Mouse (Mus musculus) thymus, postnatal 25 days (tissue): ENCODE results near the gene Tmtc4.
A peak's percentile ranks its signal among the peaks of the same experiment; 100 is the strongest.

Source experiments
- DNase-seq: peaks from one replicate; pipeline ENCODE4 v3.0.0; 2022

The Tmtc4 gene

DNA sequence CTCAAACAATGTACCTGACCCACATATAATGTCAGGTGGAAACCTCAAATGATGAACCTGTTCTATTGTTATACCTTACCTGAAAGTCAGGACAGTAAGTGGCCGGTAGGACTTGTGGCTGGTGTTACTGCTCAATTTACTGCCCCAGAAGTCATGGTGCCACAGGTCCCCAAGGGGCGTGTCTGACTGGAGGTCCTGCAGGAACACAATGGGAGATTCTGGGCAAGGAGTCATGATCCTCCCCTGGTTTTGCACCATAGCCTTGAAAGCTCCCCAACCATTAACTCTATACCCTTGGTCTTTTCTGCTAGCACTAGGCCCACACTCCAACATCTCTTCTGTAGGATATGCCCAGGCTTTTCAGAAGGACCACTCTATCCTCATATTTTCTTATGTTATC lies 10.7 kb downstream of the Tmtc4 start:
- no peak for DNase-seq

DNA sequence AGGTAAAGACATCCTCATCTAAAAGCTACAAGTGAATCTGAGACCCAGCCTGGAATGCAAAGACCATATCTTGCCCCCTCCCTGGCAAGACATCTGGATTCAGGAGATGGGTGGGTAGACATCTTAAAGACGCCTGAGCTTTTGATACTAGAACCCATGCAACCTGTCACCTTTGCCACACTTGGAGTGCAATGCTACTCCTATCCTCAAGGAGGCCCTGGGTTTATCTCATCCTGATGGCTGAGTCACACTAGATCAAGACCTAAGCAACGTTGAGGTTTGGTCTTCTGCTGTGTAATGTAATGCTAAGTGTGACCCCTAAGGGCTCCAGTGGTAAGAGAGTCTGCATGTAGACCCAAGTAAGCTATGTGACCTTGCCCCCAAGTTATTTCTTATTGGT lies 15.8 kb downstream of the Tmtc4 start:
- no peak for DNase-seq

DNA sequence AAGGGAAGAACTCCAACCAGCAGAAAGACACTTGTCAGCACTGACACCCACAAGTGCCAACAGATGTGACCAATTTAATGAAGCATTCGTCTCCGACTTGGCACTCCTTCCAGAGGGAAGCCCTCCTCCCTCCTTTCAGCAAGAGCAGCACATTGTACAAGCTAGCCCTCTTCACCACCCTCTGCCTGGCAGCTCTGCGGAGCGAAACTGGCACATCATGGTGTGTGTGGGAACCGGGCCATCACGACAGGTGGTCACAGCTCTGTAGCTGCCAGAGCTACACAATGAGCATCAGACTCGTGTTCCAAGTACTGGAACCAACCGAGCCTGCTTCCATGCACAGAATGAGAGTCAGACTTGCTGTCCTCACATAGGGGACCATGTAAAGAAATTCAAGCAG lies 25.9 kb downstream of the Tmtc4 start:
- DNase-seq, result no peak

DNA sequence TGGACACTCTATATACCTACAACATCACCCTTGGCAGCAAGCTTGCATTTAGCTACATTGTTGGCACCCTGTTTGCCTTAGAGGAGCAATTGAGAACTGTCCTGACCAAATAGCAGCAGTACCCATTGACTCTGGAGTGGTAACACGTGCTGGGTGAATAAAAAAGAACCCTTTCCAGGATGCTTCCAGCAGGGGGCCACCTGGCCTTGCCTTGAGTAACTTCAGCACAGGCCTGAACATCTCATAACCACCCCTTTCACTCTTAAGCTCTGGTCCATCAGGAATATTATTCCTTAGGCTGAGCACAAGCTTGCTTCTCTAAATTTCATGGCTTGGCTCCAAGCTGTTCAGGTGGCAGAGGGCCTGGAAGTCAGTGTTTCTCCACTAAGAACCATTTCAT lies 30.5 kb downstream of the Tmtc4 start:
- peak; percentile 52 for DNase-seq

DNA sequence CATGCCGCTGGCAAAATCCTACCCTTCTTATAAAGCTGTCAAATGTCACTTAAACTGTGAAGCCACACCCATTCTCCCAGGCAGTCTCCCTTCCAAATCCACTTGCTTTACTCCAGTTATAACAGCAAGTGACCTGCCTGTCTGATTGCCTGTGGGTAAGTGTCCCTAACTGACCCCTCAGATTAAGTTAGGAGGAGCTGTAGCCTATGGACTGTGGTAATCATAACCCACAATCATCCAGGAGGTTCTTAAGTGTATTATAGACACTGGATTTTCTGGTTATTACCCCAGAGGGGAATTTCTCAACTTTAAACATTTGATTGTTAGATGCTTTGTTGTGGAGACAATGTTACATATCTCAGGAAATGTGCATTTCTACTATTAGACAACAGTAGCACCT lies 31.3 kb downstream of the Tmtc4 start:
- no peak for DNase-seq

DNA sequence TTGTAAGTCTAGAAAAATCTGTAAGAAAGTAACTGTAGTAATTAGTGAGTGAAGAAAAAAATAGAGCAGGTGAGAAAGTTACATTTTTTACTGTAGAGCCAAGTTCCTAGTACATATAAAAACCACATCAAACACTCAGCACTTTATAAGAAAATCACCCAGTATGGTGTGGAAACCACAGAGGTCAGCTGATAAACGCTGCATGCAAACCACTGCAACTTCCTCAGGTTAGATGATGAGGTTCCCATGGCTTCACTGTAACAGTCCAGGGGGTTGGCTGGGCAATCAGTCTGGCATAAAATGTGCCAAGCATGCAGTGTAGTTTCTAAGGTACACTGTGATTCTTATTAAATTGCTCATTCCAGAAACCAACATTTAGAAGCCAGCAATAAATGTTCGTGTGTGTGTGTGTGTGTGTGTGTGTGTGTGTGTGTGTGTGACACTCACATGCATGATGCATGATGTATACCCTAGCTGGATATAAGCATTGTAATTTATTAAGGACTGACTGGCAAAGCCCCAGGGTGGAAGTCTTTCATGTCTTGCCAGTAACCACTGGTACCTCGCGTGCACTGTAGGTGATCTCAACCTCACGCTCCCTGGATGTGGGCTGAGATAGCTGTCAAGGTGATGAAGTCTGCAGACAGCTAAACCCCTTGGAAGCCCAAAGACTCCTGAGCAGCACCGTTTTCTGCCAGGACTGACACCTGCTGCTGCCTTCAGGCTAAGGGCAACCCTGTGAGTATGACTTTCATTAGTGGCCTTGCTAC lies 32.0 kb downstream of the Tmtc4 start:
- DNase-seq, result no peak

DNA sequence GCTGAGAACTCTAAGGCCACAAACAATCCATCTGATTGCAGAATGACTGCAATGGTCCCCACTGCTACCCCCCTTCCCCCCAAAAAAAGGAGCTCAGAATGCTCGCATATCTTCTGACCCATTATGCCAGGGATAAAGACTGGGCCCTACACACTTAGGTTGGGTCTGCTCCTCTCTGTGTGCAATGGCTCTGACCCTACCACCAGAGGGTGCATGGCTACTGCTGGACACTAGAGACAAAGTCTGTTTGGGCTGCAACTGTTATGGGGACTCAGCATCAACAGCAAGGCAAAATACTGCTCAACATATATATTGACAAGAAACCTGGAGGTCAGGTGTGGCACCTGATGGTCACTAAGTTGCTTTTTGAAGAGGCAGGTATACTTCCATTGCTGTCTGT lies 32.9 kb downstream of the Tmtc4 start:
- DNase-seq, result peak; percentile 3

DNA sequence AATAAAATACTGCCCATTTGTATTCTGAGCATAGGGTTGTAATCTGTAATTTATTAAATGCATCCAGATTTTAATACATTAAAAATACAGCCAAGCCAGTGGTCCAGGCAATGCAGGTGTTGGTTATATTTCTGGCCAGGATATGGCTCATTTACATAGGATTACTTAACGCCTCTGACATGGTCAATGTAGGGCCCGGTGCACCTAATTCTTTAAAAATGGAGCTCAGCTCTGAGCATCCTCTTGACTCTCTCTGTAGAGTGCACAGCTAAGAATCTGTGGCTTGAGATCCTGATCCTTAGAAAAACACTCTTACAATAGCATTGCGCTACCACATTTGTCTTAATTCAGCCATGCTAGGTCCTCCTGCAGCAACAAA lies 40.4 kb downstream of the Tmtc4 start:
- DNase-seq, result no peak

DNA sequence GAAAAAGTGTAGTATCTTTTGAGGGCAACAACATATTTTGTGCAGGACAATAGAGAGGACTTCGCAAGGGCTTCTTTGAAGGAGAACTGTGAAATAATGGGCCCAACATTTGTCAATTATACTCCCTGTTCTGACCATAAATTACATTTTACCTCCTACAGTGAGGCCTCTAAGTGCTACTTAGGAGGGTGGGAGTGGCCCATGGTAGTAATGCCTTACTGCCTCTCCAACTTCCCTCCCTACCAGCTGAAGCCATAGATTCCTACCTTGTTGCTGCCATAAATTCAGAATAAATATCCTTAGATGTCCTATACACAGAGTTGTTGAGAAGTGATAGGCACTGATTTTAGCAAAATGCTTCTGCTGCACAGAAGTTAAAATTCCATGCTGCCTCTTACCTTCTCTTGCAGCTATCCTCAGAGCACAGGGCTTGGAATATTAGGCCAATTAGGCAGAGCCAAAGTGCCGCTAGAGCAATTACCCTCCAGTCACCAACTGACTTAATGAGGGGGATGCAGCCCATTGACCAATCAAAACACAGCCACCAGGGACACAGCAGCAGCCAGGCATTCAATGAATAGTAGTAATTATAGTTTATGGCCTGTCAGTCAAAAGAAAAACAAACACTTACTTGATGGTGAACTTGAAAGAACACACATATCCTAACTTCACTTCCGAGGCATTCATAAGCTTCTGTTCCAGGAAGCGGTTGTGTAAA lies 40.9 kb downstream of the Tmtc4 start:
- no peak for DNase-seq

DNA sequence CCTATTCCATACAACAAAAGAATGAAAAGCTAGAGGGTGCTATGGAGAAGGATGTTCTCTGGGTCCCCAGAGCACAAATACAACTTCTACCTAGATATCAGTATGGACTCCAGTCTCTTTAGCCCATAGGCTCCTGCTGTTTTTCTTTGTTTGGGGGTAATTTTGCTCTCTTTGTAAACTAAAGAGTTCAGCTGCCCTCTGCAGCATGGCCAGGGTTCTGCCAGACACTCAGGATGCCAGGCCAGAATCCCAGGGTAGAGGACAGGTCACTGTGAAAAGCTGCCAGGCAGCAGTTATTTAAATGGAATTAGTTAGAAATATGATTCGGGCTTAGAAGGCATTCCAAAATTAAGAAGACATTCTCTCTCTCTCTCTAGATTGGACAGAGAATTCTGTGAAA lies 47.4 kb downstream of the Tmtc4 start:
- no peak for DNase-seq

DNA sequence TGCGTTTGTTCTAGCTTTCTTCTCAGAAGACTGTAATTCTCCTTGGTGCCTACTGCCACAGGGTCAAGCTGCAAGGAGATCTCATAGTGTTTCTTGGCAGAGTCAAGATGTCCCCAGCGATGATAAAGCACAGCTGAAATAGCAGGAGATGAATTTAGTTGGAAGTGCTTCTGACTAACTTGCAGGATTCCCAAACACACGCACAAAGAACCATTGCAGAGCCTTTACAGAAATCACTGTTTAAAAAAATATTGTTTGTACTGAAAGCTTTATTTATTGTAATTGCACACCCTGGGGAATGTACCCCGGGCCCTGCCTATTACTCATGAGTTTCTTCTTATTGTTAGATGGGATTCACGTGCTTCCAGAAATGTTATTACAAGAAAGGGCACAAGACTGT lies 63.8 kb downstream of the Tmtc4 start:
- no peak for DNase-seq

DNA sequence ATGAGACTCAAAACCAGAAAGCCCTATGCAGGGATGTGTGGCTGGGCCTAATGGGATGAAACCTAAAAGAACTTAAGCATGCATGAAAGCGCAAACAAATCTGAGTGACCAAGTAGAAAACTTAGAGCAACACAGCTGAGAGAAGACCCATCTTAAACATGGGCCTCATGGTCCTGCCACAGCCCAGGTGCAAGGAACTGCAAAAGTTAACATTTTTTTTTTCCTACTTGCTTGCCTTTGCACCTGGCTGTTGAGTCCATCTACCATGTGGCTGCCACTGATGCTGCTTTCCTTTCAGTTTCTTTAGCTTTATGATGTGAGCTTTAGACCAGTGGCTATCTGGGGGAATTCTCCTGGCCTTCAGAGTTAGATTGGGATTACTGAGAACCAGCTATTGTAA lies 66.2 kb downstream of the Tmtc4 start:
- DNase-seq, result no peak

DNA sequence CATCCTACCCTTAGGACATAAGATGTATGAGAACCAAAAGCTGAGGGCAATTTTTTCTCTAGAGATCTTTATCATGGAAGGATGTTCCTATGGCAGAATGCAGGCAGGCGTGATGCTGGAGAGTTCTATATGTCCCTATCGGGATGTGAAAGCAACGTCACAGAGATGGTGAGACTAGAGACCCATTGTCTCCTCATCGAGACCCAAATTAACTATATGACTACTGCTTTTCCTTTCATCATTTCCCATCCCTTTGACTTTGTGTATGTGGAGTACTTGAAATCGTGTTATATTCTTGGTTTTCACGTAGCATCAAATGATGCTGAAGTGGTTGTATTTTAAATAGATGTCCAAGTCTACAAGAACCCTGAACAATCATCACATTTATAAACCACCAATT lies 70.2 kb downstream of the Tmtc4 start, which contains the start of gene Ggact:
Gene Ggact (minus strand): TSS at position 101 of the 400 bp plus-strand sequence.
- DNase-seq, result no peak

DNA sequence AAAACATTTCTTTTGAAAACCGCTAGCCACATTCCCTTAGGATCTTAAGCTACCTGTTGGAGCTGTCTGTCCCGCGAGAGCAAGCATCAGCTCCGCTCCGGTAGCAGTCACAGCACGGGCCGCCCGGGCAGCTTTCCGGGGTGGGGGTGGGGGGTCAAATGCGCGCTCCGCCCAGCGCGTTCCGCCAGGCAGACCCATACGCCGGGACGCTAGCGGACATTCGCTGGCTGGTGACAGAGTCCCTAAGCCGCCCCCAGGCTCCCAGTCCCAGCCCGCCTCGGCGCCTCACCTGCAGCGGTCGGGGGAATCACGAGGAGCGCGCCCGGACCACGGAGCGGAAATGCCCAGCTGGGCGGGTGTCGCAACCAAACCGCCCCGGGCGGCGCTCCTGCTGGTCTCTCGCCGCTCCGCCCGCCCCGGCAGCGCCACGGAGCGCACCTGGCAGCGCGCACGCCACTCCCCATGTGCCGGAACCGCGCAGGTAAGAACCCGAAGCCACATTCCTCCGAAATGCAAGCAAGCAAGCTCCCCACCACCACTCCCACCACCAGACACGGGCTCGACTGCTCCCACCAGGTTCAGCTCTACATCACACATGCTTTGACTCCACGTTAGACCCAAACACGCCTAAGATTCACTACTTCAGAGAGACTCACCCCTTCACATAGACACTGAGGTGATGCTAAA lies 70.9 kb downstream of the Tmtc4 start:
- DNase-seq, result peak; percentile 69

DNA sequence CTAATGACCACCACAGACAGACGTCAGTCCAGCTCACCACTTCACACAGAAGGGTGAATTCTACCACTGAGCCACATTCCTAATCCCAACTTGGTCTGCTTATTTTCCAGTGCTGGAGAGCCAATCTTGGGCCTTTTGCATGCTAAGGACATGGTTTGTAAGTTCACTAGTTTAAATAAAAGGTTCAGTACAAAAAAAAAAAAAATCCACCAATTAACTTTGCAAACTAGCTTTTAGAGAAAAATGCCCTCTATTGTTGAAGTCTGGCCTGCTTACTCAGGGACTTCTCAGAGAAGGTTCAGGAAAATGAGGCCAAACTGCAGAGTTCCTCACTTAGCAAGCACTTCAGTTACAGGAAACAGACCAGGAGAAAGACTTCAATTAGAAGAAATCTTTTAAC lies 71.7 kb downstream of the Tmtc4 start:
- no peak for DNase-seq

DNA sequence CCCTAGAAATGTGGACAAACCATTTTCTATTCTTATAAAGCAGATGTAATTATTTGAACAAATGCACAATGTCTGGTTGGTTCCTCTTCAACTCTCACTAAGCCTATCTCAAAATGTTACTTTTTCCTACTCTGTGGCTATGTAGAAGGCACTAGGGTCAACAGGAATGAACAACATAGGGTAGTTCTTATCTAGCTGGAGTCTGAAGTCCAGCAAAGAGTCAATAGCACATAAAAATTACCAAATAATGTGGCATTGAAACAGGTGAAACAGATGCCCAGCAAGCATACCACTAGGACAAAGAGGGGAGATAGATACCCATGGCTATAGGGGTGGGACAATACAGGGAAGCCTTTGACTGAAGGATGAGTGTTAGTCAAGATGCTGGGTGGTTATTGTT lies 72.6 kb downstream of the Tmtc4 start:
- DNase-seq, result no peak

DNA sequence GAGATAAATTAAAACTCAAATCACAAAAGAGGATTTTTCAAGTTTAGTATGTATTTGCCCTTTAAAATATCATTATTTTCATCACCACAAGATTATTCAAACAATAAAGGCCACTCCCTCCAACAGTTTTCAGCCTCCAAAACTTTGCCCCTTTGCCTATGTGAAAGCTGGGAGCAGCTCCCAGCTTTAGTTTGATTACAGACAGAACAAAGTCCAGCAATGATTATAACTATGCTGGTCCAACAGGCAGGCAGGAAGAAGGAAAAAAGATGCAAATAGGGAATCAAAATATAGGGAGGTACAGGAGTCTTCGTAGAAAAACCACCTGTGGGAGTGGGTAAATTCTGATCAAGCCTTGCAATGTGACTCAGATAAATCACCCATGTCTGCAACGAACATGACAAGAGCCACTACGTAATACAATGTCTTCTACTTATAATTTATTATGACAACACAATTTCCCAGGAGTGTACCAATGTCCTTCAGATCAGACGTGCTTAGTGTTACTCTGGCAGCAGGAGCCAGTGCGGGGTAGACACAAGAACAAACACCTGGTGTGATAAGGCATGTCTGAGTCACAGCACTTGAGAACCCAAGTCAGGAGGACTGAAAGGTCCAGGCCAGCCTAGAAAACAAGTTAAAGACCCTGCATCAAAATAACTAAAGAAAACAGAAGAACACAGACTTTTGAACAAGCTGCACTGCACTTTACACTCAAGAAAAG lies 74.3 kb downstream of the Tmtc4 start:
- DNase-seq, result no peak

DNA sequence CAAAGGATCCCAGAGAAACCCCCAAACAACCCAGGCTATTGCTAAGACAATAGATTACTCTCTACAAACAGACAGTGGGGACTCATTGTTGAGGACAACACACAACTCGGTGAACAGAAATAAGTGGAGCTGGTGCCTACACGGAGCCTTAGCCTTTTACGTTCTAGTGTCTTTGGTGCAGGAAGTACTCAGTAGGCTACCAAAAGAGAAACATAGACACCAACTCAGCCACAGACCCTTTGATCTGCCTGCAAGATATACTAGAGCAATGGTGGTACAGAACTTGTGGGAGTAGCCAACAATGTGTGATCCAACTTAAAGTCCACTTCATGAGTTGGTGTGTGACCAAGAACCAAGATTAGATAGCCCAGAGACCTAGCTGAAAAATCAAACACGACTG lies 75.8 kb downstream of the Tmtc4 start:
- DNase-seq, result no peak

DNA sequence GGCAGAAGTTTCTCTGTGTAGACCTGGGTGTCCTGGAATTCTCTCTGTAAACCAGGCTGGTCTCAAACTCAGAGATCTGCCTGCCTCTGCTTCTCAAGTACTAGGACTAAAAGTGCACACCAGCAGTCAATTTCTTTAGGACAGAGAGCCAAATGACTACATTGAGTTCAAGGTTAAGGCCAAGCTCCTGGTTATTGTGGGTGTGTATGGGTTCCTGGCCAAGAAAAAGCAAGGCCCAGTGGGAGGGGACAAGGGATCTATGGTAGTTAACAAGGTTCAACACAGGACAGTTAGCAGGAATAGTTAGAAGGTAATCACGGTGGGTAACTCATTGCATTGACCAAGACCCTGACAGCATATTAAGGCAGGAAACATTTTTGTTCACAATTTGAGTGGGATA lies 78.8 kb downstream of the Tmtc4 start:
- no peak for DNase-seq

DNA sequence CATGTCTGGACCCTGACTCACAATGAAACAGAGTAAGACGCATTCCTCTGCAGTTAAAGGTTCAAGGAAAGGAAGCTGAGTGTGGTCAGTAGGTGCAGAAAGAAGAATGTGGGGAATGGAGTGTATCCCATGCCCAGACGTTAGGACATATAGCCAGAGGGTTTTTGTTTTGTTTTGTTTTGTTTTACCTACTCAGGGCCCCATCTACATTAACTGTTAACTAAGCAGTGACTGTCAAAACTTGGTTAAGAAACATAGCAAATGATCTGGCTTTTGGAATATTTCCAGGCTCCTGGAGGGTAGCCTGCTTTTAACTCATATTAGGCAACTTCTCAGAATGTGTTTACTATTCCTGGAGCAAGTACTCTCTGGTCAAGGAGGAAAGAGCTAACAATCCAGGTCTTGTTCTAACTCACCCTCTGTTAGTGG lies 79.9 kb downstream of the Tmtc4 start:
- DNase-seq, result no peak

DNA sequence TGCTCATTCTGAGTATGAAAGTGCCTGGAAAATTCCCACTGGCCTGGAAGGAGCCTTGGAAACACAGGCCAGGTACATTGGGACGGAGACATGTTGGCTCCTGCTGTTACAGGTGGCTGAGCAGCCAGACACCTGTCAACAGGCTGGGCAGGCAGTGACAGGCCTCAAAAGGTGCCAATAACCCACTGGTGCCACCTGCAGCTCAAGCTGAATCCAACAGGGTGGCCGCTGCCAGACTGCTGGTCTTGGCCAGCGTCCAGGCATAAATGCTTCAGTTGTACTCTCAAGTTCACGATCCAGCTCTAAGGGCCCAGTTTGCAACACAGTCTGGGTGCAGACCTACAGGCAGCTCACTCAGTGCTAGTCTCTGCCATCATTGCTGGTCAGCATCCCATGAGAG lies 81.0 kb downstream of the Tmtc4 start:
- no peak for DNase-seq

DNA sequence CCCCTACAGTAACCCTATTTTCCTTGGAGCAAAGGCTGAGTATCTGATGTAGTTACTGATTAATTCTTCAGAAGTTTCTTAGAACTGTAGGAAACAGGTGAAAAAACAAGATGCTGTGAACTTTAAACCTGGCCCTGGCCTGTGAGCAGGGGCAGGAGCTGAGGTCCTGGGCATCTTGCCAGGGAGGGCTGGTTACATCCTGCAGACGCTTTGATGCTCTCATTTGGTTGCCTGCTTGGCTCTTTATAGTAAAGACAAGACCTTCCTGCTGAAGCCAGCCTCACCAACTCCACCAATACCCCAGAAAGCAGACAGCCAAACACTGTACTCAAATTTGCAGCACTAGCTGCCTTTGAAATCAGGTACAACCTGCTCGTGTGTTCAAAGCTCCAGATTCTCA lies 81.7 kb downstream of the Tmtc4 start:
- DNase-seq, result peak; percentile 53

DNA sequence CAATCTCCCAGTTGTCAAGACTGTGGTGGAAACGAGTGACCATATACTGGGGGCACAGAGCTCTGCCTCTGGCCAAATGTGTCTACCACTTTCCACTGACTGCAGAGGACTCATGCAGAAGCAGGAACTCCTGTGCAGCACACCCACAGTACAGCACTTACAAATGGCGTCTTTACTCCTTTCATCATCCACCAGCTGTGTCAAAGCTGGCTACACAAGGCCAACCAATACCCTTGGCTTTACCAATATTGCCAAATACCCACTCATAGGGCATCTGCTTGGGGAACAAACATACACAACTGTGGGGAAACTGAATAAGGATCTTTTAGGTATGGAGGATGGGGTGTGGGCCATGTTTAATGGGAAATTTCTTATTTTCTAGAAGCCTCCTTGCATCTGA lies 82.1 kb downstream of the Tmtc4 start:
- DNase-seq, result no peak
